Mouse (Mus musculus) central nervous system, embryonic 11.5 days (tissue): Measurements from ENCODE around the gene Zfp442. TPM values are rescaled to one million over a fixed set of nuclear protein-coding genes. Genes with fewer than 3 reads are reported as not detected.

ENCODE experiments used
- polyA plus RNA-seq: library from polyadenylated mRNA; depleted of rRNA; stranded (reverse); fragments of >200 nt; gene quantifications from 2 replicates; pipeline ENCODE4 v1.2.3, GENCODE M21; 2012; rRNA removed

Gene Zfp442
- polyA plus RNA-seq, result 1.5 and 2.7 TPM in 2 replicates

DNA sequence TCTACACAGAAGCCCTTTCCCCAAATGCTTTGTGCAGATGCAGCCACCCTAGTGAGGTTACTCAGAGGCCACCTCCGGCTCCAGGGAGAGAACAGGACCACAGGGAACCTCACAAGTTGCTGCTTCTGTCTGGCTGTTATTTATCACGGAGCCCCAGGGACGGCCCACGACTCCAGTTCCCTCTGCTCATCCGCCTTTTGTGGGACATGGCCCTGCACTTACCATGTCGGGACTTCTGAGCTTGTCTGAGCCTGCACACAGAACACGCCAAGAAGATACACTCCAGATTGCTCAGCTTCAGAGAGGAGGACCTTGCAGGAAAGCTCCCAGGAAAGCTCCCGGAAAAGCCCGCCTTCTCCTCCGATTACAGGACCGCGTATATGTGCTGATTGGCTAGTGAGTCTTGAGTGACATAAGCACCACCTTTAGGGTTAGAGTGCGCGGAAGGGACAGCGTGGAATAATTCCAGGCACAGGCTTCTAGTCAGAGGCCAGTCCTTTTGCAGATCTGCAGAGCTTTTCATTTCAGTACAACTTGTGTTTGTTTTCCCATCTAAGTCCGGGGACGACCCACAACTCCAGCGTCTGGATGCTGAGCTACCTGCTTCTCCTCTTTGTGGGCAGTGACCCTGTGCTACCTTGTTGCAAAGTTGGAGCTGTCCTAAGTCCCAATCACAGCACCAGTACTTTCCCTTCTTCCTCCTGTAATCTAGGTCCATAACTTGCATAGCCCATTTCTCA is at the start of gene Zfp442:
Zfp442 (minus strand) TSS at position 307 of the 740 bp plus-strand sequence.

GRCm38 (mm10) chr2:150484939-150485778 is 33.9 kb upstream of the Zfp442 start, which contains the start of gene Zfp345:
TSS of gene Zfp345 (minus strand) at chr2:150485091.

DNA sequence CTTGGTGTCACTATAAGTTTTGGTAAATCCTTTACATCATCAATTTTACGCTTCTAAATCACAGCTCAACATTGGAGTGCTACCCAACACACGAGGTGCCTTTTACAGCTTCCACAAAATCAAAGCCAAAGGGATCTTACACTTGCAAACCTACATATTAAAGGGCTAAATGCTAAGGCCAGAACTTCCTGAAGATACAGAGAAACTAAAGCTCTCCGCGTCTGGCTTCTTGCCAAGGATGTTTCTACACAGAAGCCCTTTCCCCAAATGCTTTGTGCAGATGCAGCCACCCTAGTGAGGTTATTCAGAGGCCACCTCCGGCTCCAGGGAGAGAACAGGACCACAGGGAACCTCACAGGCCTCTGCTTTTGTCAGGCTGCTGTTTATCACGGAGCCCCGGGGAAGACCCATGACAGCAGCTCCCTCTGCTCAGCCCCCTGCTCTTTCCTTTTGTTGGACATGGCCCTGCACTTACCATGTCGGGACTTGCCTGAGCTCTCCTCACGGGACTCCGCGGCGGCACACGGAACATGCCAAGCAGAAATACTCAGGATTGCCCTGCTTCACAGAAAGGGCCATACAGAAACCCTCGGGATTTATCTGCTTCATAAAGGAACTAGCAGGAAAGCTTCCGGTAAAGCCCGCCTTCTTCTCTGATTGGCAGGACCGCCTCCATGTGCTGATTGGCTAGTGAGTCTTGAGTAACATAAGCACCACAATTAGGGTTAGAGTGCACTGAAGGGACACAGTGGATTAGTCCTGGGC is 89.0 kb downstream of the Zfp442 start, which contains the start of gene 3300002I08Rik:
3300002I08Rik (minus strand) TSS at position 653 of the 765 bp plus-strand sequence.

Other genes with a start within 250 kb of the Zfp442 start
- 2.3 and 4.1 TPM in 2 replicates for gene Zfp937, start 233.4 kb downstream of the Zfp442 start, polyA plus RNA-seq
- gene Gm21994, start 195.9 kb downstream of the Zfp442 start, polyA plus RNA-seq, result 0.68 and 2.5 TPM in 2 replicates
- gene Gm14124, start 194.0 kb downstream of the Zfp442 start, polyA plus RNA-seq, result 0.06 TPM in 1 of 2 replicates, not detected in the other
- 0.73 TPM in 1 of 2 replicates, not detected in the other for gene Gm10130, start 127.8 kb downstream of the Zfp442 start, polyA plus RNA-seq
- gene 3300002I08Rik, start 88.7 kb downstream of the Zfp442 start, polyA plus RNA-seq, result 3.1 and 4.2 TPM in 2 replicates
- gene Zfp345, start 33.6 kb upstream of the Zfp442 start, polyA plus RNA-seq, result 0.05 and 0.06 TPM in 2 replicates
- gene Cst7, start 118.9 kb upstream of the Zfp442 start, polyA plus RNA-seq, result 0.12 and 0.30 TPM in 2 replicates
- gene Apmap, start 157.1 kb upstream of the Zfp442 start, polyA plus RNA-seq, result 37.6 and 65.9 TPM in 2 replicates
- 19.2 and 29.4 TPM in 2 replicates for gene Acss1, start 217.0 kb upstream of the Zfp442 start, polyA plus RNA-seq
- gene Vsx1, start 237.9 kb upstream of the Zfp442 start, polyA plus RNA-seq, result 0.35 and 0.64 TPM in 2 replicates